Mouse (Mus musculus): ENCODE results near the gene Bcl7c. TPM values are rescaled to one million over a fixed set of nuclear protein-coding genes. Genes with fewer than 3 reads are reported as not detected.
"Not testable (repeated sequence)": the region's sequence is repeated elsewhere in the genome, so short reads cannot be mapped to it uniquely, and the experiment has no call there.

Bcl7c gene
- total RNA-seq, 2 experiments from 2014 or later: 37.8 to 45.7 TPM

DNA sequence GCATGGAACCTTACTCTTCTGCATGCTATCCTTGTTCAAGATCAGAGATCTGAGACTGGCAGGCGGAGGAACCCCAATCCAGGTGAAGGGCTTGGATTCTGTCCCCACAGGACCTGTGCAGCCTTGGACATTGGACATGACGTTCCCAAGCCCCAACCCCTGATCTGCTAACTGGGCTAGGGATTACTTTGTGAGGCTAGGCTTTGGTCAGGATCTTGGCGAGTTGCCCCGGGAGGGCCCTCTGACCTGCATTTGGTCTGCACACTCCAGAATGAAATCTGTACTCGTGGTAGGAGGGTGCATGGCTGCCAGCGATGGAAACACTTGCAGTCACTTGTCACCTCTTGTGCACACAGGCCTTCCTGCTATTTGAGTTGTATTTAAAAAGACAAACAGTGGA is 45.8 kb downstream of the Bcl7c start:
- DNase-seq (ENCODE audit: low spot score in 2 of 2): no peak
- intact Hi-C loops (cut with DNase I): no loop called here

DNA sequence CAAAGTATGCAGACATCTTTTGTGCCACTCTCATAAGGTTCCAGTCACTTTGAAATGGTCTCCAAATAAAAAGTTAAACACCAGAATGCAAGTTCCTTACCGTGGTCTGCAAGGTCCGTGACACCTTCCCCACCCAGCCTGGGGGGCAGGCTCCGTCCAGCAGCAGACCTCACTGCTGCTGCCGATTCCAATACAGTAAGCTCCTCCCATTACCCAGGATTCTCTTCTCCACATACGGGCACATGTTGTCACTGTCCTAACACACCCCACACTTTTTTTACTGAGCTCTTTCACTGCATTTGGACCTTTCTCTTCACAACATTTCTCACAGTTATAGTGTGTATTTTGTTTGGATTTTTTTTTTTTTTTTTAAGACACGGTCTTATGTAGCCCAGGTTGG is 46.9 kb downstream of the Bcl7c start:
- no peak for DNase-seq (ENCODE audit: low spot score in 2 of 2)
- intact Hi-C loops (cut with DNase I): no loop called here

DNA sequence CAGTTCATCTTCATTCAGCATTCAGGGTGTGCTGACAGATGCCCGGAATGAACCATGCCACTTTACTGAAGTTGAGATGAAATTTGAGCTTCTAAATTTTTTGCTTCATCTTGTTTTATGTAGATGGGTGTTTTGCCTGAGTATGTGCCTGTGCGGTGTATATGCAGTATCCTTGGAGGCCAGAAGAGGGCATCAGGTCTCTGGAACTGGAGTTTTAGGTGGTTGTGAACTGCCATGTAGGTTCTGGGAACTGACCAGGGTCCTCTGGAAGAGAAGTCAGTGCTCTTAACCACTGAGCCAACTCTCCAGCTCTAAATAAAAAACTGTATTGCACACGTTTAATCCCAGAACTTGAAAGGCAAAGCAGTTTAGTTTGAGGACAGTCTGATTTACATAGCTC is 47.9 kb downstream of the Bcl7c start:
- intact Hi-C loops (cut with DNase I): no loop called here
- DNase-seq (ENCODE audit: low spot score in 2 of 2): no peak

DNA sequence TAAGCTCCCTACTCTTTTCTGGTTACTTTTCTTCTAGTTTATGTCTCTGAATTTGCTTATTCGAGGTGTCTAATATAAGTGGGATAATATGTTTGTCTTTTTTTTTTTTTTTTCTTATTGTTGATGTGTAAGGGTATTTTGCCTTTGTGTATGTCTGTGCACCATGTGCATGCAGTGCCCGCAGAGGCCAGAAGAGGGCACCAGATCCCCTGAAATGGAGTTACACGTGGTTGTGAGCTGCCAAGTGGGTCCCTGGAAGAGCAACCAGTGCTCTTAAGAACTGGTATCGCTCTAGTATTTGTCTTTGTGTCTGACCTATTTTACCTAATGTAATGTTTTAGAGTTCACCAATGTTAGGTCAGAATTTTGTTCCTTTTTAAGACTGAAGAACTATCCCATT is 51.8 kb downstream of the Bcl7c start:
- peak; percentile 62 to 76 for DNase-seq (ENCODE audit: low spot score in 2 of 2)

DNA sequence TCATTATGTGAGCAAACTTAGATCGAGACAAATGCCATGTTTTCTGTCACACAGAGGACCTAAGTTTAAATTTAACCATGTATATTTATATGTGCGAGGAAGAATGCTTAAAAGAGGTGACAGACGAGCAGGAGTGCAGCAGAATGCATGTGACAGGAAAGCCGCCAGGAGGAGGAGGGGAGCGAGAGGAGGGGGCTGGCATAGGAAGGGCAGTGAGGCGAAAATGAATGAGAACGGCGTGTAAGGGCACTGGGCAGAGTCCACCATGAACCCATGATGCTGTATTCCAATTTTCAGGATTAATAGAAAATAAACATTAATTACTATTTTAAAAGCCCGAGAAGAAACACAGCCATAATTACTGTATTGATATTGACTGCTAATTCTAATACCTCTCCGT is 54.4 kb downstream of the Bcl7c start:
- intact Hi-C loops (cut with DNase I): no loop called here
- DNase-seq (ENCODE audit: low spot score in 2 of 2): no peak

More for the DNA sequence above, 51.8 kb downstream of the Bcl7c start:
- intact Hi-C loops (cut with DNase I): loop anchor here (5.0 kb wide), 1 partner anchor 85 kb away; the partner anchor contains the start of gene Fbxl19

DNA sequence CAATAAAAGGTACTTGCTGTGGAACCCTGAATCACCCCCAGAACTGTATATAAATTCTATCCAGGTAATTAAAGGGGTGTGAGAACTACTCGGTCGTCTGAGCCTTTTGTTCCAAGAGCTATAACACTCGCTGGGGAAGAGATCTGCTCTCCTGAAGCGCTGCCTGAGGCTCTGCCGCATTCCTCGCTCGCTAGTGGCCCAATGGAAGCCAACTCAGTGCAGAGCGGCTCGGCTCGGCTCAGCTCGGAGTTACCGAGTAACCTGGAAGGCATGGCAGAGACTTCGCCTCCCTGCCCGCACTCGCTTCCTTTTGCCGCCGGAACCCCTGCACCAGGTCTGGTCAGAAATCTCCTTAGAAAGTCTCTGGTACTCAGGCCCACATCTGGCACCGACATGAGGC is 56.7 kb downstream of the Bcl7c start:
- intact Hi-C loops (cut with DNase I): no loop called here
- DNase-seq (ENCODE audit: low spot score in 2 of 2): no peak

DNA sequence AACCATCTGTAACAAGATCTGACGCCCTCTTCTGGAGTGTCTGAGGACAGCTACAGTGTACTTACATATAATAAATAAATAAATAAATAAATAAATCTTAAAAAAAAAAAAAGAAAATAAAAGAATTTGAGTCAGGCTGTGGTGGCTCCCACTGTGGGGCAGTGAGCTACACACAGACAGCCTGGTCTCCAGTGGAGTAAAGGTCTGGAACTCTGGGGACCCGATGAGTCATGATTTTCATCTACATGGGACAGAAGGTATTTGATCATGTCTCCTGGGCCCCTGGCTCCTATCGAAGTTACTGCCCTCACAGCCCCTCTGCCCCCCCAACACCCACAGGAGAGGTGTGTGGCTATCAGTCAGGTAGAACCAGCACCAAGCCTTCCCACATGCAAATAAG is 57.1 kb downstream of the Bcl7c start:
- intact Hi-C loops (cut with DNase I): no loop called here
- no peak for DNase-seq (ENCODE audit: low spot score in 2 of 2)

DNA sequence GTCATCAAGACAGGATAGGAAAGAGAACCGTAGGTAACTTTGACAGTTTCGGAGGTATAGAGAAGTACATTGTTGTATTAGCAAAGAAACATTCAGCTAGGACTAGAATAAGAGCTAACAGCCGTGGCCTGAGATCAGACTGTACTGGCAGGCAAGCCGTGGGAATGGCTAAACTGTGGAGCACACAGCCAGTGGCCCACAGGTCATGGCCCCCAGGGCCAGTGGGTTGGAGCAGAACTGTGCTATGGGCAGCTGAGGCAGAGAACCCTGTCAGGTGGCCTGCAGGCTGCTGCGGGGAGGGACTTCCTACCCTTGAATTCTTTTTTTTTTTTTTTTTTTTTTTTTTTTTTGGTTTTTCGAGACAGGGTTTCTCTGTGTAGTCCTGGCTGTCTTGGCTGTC is 59.5 kb downstream of the Bcl7c start:
- intact Hi-C loops (cut with DNase I): no loop called here
- no peak for DNase-seq (ENCODE audit: low spot score in 2 of 2)

DNA sequence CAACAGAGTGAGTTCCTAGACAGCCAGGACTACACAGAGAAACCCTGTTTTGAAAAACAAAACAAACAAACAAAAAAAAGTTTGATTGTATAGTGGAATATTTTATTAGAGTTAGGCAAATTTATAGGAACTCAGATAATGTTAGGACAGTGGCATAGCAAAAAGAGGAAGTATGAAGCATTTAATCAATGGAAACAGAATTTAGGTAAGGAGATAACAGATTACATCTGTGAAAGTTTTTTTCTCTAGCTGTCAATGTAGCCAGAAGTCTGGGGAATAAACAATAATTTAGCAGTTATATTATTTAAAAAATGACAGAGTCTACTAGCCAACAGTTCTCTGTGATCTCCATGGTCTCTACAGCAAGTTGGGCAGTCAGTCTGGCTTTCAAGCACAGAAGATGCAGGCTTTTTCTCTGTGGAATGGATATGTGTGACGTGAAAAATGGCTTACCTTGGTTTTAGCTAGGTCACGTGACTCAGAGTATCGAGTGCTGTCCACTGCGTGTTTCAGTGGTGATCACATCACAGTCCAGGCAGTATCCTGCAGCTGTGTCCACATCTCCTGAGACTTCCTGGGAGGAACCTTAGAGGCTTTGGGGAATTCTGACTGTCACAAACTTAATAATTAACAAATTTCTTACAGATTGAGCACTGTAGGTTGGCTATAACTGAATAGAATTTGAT is 60.1 kb downstream of the Bcl7c start:
- no peak for DNase-seq (ENCODE audit: low spot score in 2 of 2)
- intact Hi-C loops (cut with DNase I): no loop called here

DNA sequence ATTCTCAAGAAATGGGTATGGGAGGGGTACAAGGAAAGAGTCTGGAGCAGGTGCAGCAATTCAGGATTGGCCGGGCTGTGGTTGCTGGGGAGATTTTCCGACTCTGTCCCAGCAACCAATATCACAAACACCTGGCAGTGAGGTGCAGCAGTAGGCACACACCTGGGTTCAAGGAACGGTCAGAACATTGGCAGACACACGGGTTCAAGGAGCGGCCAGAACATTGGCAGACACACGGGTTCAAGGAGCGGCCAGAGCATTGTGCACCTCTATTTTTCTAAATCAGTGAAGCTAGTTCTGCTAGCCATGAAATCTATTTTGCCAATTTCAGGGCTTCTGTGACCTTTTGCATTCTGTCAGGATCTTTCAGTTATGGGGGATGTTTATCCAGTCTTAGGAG is 61.2 kb downstream of the Bcl7c start:
- DNase-seq (ENCODE audit: low spot score in 2 of 2); intact Hi-C loops (cut with DNase I): not testable (repeated sequence)

DNA sequence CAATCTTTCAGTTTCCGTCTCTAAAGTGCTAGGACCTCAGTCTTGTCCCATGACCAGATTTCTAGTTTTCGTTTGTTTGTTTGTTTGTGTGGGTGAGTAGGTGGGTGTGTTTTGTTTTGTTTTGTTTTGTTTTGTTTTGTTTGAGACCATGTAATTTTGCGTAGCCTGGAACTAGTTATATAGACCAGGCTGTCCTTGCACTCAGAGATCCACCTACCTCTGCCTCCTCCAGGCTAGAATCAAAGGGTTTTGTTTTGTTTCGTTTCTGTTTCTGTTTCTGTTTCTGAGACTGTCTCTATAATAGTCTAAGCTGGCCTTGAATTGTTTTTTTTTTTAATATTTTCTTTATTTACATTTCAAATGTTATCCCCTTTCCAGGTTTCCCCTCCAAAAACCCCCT is 62.4 kb downstream of the Bcl7c start:
- intact Hi-C loops (cut with DNase I): no loop called here
- no peak for DNase-seq (ENCODE audit: low spot score in 2 of 2)

DNA sequence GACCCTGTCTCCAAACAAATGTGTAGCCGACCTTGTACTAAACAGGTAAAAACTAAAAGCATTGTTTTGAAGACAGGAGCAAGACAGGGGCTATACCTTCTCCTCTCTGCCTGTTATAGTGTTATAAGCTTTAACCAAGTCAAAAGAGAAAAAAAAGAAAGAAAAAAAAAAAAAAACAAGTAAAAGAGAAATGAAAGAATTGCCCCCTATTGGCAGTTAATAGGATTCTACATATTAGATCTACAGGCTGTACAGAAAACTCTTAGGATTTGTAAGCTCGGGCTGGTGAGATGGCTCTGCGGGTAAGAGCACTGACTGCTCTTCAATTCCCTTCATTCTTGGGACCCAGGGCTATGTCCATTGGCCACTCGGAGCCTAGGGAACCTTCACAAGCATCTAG is 66.5 kb downstream of the Bcl7c start:
- DNase-seq (ENCODE audit: low spot score in 2 of 2): no peak
- intact Hi-C loops (cut with DNase I): no loop called here

DNA sequence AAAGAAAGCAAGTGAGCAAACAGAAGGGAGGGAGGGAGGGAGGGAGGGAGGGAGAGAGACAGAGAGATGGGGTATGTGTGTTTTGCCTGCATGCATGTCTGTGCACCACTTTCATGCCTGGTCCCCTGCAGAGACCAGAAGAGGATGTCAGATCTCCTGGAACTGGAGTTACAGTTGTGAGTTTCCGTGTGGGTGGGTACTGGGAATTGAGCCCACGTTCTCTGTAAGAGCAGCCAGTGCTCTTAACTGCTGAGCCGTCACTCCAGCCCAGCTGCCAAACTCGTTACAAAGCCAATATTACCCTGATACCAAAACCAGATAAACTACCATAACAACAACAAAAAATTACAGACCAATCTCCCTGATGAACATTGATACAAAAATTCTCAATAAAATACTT is 67.5 kb downstream of the Bcl7c start:
- intact Hi-C loops (cut with DNase I): no loop called here
- peak; percentile 19 to 31 for DNase-seq (ENCODE audit: low spot score in 2 of 2)

DNA sequence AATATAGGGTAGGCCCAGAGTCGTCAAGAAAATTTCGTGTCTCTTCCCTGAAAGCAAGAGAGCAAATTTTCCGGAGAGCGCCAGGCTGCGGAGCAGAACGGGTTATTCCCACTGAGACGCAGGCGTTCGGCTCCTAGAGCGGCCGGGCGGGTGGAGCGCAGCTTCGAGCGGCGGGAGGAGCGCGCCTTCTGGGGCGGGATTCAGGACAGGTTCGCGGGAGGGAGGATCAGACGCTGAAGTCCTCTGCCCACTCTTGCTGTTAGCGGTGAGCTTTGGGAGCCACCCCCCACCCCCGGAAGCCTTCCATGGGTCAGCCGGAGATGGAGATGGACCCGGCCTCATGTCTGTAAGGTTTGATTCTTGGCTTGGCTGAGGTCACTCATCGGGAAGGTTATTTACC is 71.8 kb downstream of the Bcl7c start:
- intact Hi-C loops (cut with DNase I): no loop called here
- DNase-seq (ENCODE audit: low spot score in 2 of 2): peak; percentile 66 to 83

DNA sequence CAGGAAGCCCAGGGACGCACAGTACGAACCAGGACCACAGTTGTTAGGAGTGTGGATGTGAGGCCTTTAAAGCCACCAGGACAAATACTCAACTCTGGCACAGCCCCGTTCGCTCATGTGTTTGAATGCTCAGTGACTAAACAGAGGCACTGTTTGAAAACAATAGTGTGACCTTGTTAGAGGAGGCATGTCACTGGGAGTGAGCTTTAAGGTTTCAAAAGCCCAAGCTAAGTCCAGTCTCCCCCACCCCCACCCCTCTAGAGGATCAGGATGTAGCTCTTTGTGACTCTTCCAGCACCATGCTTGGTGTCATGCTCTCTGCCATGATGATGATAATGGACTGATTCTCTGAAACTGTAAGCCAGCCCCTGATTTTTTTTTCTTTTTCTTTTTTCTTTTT is 77.3 kb downstream of the Bcl7c start:
- no peak for DNase-seq (ENCODE audit: low spot score in 2 of 2)
- intact Hi-C loops (cut with DNase I): no loop called here

DNA sequence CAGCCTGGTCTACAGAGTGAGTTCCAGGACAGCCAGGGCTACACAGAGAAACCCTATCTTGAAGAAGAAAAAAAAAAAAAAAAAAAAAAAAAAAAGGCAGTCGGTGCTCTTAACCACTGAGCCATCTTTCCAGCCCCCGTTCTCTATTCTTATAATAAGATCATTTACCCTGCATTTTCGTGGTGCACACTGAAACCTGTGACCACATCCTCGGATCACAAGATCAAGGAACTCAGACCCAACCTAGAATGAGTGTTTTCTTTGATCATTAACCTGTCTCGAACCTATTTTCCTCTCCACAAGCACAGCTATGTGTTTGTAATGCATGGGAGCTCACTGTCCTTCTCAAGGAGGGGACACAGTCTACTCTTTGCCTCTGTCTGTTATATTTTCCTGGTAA is 80.1 kb downstream of the Bcl7c start:
- intact Hi-C loops (cut with DNase I): no loop called here
- DNase-seq (ENCODE audit: low spot score in 2 of 2): no peak

DNA sequence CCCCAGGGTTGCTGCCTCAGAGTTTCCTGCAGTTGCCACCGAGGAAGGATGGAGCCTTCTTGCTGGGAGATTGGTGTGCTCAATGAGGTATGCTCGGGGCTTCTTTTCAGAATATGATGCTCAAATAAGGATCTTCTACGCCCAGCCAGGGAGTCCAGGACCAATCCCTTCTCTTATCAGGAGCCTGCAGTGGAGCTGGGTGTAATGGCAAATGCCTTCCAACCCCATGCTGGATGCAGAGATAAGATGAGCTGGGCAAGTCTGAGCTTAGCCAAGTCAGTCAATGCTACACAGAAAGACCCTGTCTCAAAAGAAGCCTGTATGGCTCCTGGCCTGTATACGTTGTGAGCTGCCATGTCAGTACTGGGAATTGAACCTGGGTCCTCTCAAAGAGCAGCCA is 82.3 kb downstream of the Bcl7c start:
- intact Hi-C loops (cut with DNase I): no loop called here
- DNase-seq (ENCODE audit: low spot score in 2 of 2): no peak

DNA sequence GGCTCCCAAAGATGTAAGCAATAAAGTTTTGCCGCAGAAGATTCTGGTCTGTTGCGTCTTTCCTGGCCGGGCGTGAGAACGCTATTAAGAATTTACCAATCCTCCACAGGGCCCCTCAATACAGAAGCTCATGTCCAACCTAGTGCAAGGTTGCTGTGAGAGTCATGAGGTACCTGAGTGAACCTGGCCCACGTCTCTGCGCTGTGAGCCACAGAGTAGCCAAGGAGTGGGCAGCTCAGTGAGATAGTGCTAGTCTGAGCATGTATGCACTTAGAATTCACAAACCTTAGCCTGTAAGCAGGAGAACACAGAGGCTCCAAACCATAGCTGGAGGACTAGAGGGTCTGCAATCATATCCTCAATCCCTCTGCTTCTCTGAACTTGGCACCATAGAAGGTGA is 82.7 kb downstream of the Bcl7c start:
- no peak for DNase-seq (ENCODE audit: low spot score in 2 of 2)
- intact Hi-C loops (cut with DNase I): no loop called here

DNA sequence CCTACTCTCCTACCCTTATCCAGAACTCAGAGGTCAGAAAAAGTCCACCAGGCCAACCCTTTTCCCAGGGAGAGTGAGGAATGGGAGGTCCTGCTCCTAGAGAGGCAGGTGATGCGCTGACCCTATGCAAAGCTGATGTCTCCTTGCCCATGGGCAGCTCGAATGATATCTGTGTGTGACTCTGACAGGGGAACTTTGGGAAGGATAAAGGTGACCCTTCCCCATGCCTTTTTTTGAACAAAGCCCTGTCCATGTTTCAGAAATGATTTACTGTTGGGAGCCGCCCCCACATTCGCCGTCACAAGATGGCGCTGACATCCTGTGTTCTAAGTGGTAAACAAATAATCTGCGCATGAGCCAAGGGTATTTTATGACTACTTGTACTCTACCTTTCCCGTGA is 90.3 kb downstream of the Bcl7c start:
- DNase-seq (ENCODE audit: low spot score in 2 of 2): not testable (repeated sequence)

DNA sequence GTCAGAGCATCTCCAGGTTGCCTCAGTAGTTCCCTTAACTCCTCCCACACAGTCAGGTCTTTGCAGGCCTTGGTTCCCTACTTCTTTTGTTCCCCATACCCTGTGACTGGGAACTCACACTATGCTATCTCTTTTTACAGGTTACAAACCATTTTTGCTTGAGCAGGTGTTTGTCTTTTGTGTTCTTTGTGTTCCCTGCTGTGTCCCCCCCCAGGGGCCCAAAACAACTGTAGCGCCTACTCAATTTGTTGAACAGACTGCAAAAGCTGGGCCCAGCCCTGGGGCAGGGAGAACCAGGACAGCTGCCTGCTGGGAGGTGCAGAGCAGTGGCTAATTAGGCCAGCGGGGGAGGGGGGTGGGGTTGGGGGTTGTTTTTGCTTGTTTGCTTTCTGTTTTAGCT is 90.8 kb downstream of the Bcl7c start:
- DNase-seq (ENCODE audit: low spot score in 2 of 2): no peak
- intact Hi-C loops (cut with DNase I): no loop called here

More for the DNA sequence above, 90.3 kb downstream of the Bcl7c start:
- intact Hi-C loops (cut with DNase I): not testable (repeated sequence)

DNA sequence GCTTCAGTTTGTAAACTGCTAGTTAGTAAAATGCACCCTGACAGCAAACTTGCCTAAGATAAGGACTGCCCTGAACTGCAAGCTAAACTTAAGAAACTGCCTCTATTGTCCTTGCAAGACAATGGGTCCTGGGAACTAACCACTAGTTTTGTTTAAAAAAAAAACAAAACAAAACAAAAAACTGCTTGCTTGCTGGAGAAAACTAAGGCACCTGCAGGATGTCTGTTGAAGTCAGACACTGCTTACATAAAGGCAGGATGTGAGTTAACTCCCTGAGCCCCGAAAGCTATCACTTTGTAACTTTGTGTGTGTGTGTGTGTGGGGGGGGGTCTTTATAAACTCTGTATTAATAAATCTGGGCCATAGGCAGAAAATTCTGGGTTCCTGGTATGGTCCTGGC is 91.9 kb downstream of the Bcl7c start:
- intact Hi-C loops (cut with DNase I): no loop called here

DNA sequence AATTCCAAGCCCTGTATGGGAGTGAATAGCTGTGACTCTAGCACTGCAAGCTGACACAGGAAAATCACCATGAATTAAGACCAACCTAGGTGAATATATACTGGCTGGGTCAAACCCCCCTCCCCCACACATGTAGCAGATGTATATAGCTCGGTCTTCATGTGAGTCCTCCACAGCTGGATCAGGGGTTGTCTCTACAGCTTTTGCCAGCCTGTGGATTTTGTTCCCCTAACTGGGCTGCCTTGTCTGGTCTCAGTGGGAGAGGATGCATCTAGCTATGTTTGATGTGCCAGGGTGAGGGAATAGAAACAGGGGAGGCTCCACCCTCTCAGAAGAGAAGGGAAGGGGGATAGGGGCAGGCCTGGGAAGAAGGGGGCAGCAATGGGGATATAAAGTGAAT is 92.4 kb downstream of the Bcl7c start:
- intact Hi-C loops (cut with DNase I): no loop called here
- DNase-seq (ENCODE audit: low spot score in 2 of 2): no peak

More for the DNA sequence above, 91.9 kb downstream of the Bcl7c start:
- DNase-seq (ENCODE audit: low spot score in 2 of 2): no peak
